Mouse (Mus musculus) layer of hippocampus, postnatal 14 days (tissue): ENCODE results near the gene Syt14. TPM values are rescaled to one million over a fixed set of nuclear protein-coding genes. Genes with fewer than 3 reads are reported as not detected.

Source experiments
- DNase-seq, 2 experiments: peaks; one replicate each; pipeline ENCODE4 v3.0.0; 2021 to 2022; ENCODE audit warnings: low spot score in 2 of 2, mixed read lengths in 1 of 2
- long read RNA-seq, 2 experiments: library from polyadenylated mRNA; stranded (forward); transcript quantifications; one replicate each; pipeline ENCODE4 v2.0.0; 2021
- total RNA-seq, 2 experiments: library from RNA; stranded (reverse); gene quantifications; 2 replicates each; pipeline ENCODE4 v1.2.3; 2021

Syt14 gene
- 10 to 100 TPM; 20.5 to 22.4 TPM for total RNA-seq
- long read RNA-seq, experiment 1, partial matches to known transcripts: 1 of 3 reads
- long read RNA-seq, experiment 1, other reads (novel, unspliced or antisense): 1 of 3 reads
- long read RNA-seq, experiment 2, partial matches to known transcripts: 0 of 2 reads
- long read RNA-seq, experiment 2, other reads (novel, unspliced or antisense): 2 of 2 reads

DNA sequence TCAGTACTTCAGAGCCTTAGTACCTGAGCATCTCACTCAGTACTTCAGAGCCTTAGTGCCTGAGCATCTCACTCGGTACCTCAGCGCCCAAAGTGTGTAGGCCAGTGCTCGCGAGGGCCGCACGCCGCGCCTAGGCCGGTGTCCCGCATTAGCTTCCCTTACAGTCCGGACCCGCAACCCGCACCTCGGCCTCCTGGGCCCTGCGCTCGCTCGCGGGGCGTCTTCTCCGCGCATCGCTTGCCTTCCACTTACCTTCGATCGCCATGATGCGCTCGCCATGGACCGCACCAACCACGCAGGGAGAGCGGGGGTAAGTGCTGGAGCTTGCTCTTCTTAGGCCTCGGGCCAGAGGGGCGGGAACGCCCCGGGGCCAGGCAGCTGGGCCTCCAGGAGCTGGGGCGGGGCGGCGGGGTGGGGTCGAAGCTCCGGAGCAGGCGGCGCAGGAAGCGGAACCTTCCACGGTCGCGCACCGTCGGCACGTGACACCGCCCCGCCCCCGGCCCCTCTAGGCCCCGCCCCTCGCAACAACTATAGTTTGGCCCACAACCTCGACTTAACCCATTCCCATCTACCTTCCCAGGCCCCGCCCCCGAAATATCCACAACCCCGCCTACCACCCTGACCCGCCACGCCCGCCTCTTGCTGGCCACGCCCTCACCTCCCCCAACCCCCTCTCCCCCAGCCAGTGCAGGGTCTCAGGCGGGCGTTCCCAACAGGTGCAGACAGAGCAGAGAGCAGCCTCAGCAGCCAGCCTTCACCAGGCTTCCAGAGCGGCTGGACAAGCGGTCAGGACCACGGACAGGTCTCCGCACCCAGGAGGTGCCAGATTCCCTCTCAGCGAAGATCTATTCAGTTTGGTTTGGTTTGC lies at the start of gene Syt14:
Gene Syt14, minus strand, starts transcription at position 405 of the 868 bp plus-strand sequence.
- peak; percentile 56 to 57 for DNase-seq

DNA sequence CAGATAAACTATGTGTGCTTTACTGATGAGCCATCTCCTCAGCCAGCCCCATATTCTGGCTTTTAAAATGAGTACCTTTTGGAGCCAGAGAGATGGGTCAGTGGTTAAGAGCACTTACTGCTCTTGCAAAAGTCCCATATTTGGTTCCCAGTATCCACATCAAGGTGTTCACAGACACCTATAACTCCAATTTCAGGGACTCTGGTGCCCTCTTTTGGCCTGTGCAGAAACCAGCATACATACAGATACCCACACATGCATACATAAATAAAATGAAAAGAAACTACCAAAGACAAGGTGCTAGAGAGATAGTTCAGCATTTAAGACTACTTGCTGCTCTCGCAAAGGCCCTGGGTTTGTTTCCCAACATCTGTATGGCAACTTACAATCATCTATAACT lies 48.4 kb upstream of the Syt14 start:
- DNase-seq: no peak

GRCm38 (mm10) chr1:193083051-193083450 lies 47.5 kb upstream of the Syt14 start:
- no peak for DNase-seq

DNA sequence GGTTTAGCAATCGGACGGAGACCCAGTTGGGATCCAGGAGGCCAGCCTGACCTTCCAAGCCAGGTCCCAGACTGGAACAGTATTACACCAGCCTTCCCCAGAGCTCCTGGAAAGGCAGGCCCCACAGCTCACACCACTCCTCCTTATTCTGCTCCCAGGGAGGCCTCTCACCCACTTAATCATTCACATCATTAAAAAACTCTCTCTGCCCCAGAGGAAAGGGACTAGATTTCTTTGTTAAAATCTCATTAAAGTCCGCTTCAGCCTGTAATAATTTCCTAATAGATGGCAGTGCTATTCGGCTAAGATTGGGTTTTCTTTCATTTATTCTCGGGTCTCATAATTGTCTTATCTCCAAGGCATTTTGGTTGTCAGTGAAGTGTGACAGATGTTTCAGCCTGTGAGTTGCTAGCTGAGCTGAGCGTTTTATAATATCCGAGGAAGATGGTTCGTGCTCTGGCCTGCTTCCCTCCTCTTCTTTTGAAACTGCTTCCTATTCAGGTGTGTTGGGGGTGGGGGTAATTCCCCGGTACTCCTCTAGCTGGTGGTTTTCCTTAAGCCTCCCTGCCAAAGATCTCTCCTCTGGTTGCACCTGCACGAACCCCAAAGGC lies 46.8 kb upstream of the Syt14 start:
- no peak for DNase-seq

- no peak for DNase-seq
These were observed 27.0 kb upstream of the Syt14 start for GRCm38 (mm10) chr1:193062618-193063017.

DNA sequence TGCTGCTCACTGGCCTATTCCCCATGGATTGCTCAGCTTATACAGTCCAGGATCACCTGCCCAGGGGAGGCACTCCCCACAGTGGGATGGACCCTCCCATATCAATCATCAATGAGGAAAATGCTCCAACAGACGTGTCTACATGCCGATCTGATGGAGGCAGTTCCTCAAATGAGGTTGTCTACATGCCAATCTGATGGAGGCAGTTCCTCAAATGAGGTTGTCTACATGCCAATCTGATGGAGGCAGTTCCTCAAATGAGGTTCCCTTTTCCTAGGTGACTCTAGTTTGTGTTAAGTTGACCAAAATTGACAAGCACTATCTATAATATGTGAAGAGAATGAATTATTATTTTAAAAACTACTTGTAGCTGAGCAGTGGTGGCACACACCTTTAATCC lies 24.6 kb upstream of the Syt14 start:
- no peak for DNase-seq

- peak in 1 of 2 experiments; percentile 47 for DNase-seq
These were observed 24.0 kb upstream of the Syt14 start for GRCm38 (mm10) chr1:193059596-193059995.

DNA sequence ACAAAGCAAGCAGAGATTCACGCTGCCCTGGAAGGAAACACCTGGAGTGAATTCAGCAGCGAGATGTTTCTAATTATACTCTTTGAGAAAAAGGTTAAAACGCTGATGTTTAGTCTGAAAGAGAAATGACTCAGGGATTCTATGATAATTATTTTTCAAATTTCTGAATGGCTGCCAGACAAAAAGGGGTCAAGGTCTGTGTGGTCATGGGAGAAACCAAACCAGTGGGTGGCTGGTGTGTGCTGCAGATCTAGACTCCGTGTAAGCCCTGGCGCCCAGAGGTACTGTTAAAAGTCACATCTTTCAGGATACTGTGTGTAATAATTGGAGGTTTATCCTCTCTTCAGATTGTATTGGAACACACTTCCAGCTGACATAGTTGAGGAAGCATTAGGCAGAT lies 18.8 kb upstream of the Syt14 start:
- no peak for DNase-seq

DNA sequence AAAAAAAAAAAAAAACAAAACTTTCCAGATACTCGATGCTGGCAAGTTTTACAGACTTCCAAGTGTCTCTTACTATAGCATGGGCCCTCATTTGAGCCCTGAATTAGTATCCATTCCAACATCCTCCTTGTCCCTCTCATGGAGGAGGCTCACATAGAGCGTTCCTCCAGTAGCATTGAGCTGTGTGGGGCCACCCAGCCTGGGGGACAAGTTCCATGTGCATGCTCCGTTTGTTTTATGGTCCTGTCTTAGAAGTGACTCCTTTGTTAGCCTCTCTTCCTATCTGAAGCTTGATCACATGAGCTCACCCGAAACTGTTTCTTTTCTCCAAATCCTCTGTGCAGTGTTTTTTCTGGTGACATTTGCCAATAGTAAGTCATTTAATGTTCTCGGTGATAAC lies 17.5 kb upstream of the Syt14 start:
- no peak for DNase-seq

- DNase-seq: peak in 1 of 2 experiments; percentile 49
These were observed 12.0 kb upstream of the Syt14 start for GRCm38 (mm10) chr1:193047616-193048015.

DNA sequence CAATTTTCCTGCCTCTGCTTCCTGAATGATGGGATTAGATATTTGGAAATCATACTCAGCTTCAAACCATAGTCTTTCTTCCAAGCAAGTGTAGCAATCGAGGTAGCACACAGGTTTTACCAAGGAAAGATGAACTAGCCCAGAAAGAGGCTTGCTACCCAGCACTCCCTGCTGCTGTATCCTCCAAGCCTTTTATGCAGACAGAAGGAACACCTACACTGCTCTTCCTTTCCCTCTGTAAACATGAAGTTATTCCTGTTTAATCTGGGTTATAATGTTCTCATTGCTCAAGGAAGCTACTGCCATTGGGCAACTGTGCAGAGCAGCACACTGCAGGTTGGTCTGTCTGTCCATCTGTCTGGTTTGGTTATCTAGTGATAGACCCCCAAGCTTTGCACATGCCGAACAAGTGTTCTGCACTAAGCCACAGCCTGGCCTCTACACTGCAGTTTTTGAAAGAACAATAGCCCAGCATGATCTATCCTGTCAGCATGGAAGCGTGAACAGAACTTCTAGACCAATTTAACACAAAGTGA lies 7.3 kb upstream of the Syt14 start:
- DNase-seq: peak in 1 of 2 experiments; percentile 36

DNA sequence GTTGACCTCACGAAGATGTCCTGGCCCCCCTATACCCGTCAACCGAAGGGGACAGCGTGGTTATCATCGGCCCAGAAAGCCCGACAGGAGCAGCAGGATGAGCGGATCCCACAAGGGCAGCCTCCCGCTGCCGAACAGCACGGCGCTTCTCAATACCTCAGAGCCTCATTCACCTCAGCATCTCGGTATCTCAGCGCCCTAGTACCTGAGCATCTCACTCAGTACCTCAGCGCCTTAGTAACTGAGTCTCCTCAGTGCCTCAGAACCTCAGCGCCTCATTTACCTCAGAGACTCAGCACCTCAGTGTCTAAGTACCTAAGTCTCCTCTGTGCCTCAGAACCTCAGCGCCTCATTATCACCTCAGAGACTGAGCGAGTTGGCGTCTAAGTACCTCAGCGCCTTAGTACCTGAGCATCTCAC lies 614 bp downstream of the Syt14 start:
- no peak for DNase-seq

- DNase-seq: no peak
These were observed 11.3 kb downstream of the Syt14 start for GRCm38 (mm10) chr1:193024311-193024710.

GRCm38 (mm10) chr1:193012351-193012750 lies 23.2 kb downstream of the Syt14 start:
- DNase-seq: no peak

DNA sequence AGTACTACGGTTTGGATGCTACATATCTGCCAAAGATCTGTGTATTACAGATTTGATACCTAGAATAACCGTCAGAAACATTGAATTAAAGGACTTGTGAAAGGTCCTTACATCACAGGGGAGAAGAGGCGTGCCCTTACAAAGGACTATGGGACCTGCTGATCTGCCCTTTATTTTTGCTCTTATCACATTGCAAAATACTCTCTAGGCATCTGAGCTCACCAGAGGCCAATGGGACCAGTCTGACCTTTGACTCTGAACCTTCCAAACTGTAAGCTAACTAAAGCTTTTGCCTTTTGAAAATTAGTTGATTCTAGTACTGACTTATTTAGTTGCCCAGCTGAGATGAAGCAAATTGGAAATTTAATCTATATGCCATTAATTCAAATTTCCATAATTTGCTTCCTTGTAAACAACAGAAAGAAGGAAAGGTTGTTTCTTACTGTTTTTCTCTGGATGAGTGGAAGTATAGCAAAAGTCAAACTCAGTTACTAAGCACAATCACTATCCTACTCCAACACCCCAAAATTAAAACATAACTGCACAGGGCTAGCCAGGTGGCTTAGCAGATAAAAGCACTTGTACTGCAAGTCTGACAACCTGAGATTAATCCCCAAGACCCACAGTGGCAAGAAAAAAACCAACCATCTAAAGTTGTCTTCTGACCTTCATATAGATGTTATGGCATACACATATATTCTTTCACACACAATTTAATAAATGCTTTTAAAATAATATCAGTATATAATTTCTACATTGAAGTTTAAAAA lies 24.4 kb downstream of the Syt14 start:
- DNase-seq: no peak

GRCm38 (mm10) chr1:193004581-193004980 lies 31.0 kb downstream of the Syt14 start:
- no peak for DNase-seq

- peak; percentile 46 to 79 for DNase-seq
These were observed 31.6 kb downstream of the Syt14 start for GRCm38 (mm10) chr1:193003953-193004352.

- no peak for DNase-seq
These were observed 33.3 kb downstream of the Syt14 start for GRCm38 (mm10) chr1:193002307-193002706.

DNA sequence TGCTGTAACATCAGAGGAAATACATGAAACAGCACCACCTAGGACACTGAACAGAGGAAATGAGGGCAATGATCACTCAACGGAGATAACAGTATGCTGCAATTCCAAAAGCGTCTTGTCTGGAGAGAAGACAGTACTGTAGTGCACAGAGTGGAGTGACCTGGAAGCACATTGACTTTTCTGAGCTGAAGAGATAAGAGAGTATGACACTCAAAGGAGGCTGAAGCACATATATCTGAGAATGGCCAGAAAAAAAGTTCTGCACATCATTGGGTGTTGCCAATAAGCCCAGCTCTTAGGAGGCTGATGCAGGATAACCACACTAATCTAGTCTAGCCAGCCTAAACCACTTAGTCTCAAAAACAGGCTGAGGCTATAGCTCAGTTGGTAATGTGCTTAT lies 34.0 kb downstream of the Syt14 start:
- DNase-seq: no peak

DNA sequence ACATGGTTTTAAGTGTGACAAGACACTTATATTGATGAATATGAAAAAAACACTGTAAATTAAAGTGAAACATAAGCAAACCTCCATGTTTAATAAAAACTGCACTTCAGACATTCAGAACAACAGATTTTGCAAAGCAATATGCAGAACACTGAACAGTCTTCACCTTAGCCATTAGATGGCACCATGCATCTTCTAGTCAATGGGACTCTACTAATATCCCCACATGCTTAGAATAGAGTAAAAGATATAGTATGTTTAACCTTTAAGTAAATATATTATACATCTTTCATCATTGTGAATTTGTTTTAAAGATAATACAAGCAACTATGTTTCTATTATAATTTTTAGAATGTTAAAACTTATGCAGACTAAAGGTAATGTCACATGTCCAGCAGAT lies 34.7 kb downstream of the Syt14 start:
- DNase-seq: peak in 1 of 2 experiments; percentile 29
